Mouse (Mus musculus) stomach, embryonic 15.5 days (tissue): ENCODE data around the gene Sgsh. TPM values are rescaled to one million over a fixed set of nuclear protein-coding genes. Genes with fewer than 3 reads are reported as not detected.

Experiments
- ATAC-seq: fragments of 200-750 bp; cut with Nextera tagmentation; 2 replicates; pipeline ENCODE4 v1.8.0; 2017; ENCODE audit warnings: low read depth, moderate number of reproducible peaks, moderate TSS enrichment; ENCODE audit not compliant: insufficient read depth, low FRiP score
- H3K27ac ChIP-seq: fragments of 300-500 bp; sonication (generic); 2 replicates; pipeline ENCODE4 v1.5.1; 2015; ENCODE audit warnings: mild to moderate bottlenecking, inconsistent platforms
- H3K27me3 ChIP-seq: fragments of 300-500 bp; sonication (generic); replicated peaks from 2 replicates; pipeline ENCODE4 v1.6.1; 2015; ENCODE audit warnings: inconsistent platforms
- H3K36me3 ChIP-seq: fragments of 300-500 bp; sonication (generic); 2 replicates; pipeline ENCODE4 v1.6.1; 2015; ENCODE audit warnings: inconsistent platforms
- H3K4me1 ChIP-seq: fragments of 300-500 bp; sonication (generic); 2 replicates; pipeline ENCODE4 v1.6.1; 2015; ENCODE audit warnings: inconsistent platforms
- H3K4me2 ChIP-seq: fragments of 300-500 bp; sonication (generic); 2 replicates; pipeline ENCODE4 v1.6.1; 2015; ENCODE audit warnings: mild to moderate bottlenecking, inconsistent platforms
- H3K4me3 ChIP-seq: fragments of 300-500 bp; sonication (generic); replicated peaks from 2 replicates; pipeline ENCODE4 v1.5.1; 2015; ENCODE audit warnings: inconsistent platforms
- H3K9ac ChIP-seq: fragments of 300-500 bp; sonication (generic); 2 replicates; pipeline ENCODE4 v1.6.1; 2015; ENCODE audit warnings: inconsistent platforms
- H3K9me3 ChIP-seq: fragments of 300-500 bp; sonication (generic); 2 replicates; pipeline ENCODE4 v1.6.1; 2016; ENCODE audit warnings: inconsistent platforms
- WGBS: fragments of 180-500 bp; shearing (Covaris S2); methylation state at CpG from one replicate; pipeline ENCODE4 v1.1.7; 2015; 5-methylcytosine and 5-hydroxymethylcytosine counted together
- microRNA counts: library from miRNA; unstranded; fragments of <30 nt; microRNA quantifications from one replicate; lab custom pipeline; 2016
- microRNA-seq: library from miRNA; unstranded; fragments of <30 nt; microRNA quantifications from one replicate; pipeline ENCODE4, GENCODE M21; 2016
- polyA plus RNA-seq: library from polyadenylated mRNA; unstranded; fragments of >200 nt; fragmentation: Nextera tagmentation; extraction: Ambion mirVana; gene quantifications from 2 replicates; pipeline ENCODE4 v1.2.1, GENCODE M21; 2015

The Sgsh gene
- polyA plus RNA-seq, 1 experiment from 2014 or later: 8.2 TPM

DNA sequence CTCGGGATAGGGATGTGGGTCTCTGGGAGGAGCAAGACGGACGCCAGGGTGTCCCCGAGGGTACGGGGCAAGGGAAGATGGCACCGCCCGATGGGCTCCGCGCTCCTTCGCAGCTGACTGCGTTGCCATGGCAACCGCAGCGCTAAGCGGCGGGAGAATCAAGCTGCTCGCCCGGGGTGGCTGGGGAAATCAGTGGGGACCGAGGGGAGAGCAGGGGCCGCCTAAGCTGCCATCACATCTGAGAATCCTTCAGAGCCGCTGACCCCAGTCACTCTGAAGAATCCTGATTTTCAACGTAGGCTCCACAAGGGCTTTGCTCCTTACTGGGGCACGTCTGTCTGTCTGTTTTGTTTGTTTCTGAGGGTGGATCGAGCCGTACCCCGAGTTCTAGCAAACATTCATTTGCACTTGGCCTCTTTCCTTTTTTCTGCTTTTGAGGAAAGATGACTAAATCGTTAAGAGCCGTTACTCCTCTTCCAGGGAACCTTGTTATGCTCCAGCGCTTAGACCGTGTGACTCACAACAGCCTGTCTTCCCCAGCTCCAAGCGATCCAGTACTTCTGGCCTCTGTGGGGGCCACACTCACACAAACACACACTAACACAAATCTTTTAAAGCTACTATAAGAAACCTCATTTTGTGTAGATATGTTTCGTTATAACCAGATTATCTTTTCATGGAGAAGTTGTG is 54.9 kb downstream of the Sgsh start:
- peak overlapping the region; percentile 89 for H3K27ac ChIP-seq
- peak; percentile 48; the same call in 1 of the 2 replicates for ATAC-seq

DNA sequence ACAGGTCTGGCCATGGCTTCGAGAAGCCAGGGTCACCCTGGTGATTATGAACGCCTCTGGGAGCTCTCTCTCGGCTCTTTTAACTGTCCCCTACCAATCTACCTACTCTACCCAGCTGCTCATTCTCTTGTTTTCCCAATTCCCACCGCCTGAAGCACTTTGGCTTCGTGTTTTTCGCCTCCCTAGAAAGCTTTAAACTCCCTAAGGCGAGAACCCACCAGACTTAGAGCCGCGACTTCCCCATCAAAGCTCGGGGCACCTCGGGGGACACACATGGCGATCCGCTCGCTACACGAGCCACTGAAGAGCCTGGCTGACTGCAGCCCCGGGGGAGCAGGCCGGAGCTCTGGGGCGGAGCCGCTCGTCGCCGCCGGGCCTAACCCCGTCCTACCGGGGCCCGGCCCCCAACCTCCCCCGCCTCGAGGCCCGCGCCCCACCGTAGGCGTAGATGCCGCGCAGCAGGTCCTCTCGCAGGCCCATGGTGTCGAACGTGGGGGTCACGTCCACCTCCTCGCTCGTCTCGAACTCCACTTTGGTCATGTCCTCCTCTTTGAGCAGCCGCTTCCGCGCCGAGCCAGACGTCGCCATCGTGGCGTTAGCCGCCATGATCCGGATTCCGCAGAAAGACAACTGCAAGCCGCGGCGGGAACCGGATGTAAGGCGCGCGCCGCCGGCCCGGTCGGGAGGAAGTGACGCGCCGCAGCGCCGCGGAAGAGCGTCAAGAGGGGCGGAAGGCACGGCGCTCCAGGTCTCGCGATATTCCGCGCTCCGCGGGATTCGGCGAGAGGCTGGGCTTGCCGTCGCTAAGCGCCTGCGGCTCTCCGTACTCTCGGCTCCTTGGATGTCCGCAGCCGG is 55.7 kb downstream of the Sgsh start, which contains the start of gene Eif4a3:
TSS of gene Eif4a3 (minus strand) at position 699 of the 855 bp plus-strand sequence.
- peak; percentile 94 for ATAC-seq
- Histone ChIP-seq H3K9me3 (no peaks in the 10 kb centered on the region), H3K27me3 (no peaks in the 10 kb centered on the region), H3K4me1 (peaks cover 12% of the 10 kb centered on the region), H3K4me3 (peak within 1 kb of the TSS; percentile 78), H3K36me3 (peaks cover 25% of the 10 kb centered on the region), H3K9ac (peak within 1 kb of the TSS; percentile 97), H3K27ac (peak within 1 kb of the TSS; percentile 89), H3K4me2 (peak within 1 kb of the TSS; percentile 89)
- under 1% methylated on average over 89 of the region's 89 CpGs for WGBS

More for the DNA sequence above, 54.9 kb downstream of the Sgsh start:
- peaks cover 12% of the 10 kb centered on the region for H3K4me1 ChIP-seq
- no peaks in the 10 kb centered on the region for H3K9me3 ChIP-seq
- H3K27me3 ChIP-seq: no peaks in the 10 kb centered on the region
- H3K4me2 ChIP-seq: peak overlapping the region; percentile 89
- 1% methylated on average over 31 of the region's 31 CpGs for WGBS
- H3K9ac ChIP-seq: peak overlapping the region; percentile 65
- H3K36me3 ChIP-seq: peaks cover 17% of the 10 kb centered on the region
- peak overlapping the region; percentile 78 for H3K4me3 ChIP-seq

DNA sequence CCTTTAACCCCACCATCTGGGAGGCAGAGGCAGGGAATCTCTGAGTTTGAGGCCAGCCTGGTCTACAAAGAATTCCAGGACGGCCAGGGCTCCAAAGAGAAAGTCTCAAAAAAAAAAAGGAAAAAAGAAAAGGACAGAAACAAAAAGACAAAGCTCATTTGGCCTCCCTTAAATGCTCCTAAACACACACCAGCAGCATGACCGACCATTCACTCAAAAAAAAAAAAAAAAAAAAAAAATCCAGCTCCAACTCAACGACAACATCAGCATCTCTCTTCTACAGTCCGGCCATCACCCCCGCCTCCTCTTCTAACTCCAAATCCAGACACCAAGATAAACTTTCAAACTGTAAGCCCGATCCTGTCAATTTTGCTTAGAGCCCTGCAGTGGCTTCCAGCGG is 56.4 kb downstream of the Sgsh start:
- 11% methylated on average over 7 of the region's 7 CpGs for WGBS
- peak overlapping the region; percentile 97 for H3K9ac ChIP-seq
- peaks cover 32% of the 10 kb centered on the region for H3K36me3 ChIP-seq
- H3K9me3 ChIP-seq: no peaks in the 10 kb centered on the region
- H3K4me3 ChIP-seq: peak overlapping the region; percentile 78
- H3K27me3 ChIP-seq: no peaks in the 10 kb centered on the region
- peak overlapping the region; percentile 76 for H3K4me2 ChIP-seq
- no peak for ATAC-seq
- H3K27ac ChIP-seq: no peak overlapping the region
- H3K4me1 ChIP-seq: peaks cover 12% of the 10 kb centered on the region

DNA sequence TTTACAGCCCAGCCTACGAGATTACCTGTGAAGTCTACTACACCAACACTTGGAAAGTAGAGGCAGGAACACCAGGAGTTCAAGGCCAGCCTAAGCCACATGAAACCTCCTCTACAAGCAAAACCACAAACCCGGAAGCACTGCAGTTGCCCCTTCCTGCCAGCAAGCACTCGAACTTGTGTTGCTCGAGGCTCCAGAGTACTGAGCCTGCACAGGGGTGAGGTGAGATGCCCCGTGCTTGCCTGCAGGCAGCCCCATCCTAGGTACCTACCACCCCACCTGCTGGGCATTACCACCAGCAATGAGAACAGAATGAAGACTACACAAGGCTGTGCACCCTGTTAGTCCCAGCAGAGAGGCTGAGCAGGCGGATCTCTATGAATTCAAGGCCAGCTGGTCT is 57.3 kb downstream of the Sgsh start:
- H3K36me3 ChIP-seq: peaks cover 41% of the 10 kb centered on the region
- no peak for ATAC-seq
- 85% methylated on average over 6 of the region's 6 CpGs for WGBS
- H3K27me3 ChIP-seq: no peaks in the 10 kb centered on the region
- peak overlapping the region; percentile 76 for H3K4me2 ChIP-seq
- H3K4me3 ChIP-seq: peak overlapping the region; percentile 4; the same call in 1 of the 2 replicates
- peaks cover 12% of the 10 kb centered on the region for H3K4me1 ChIP-seq
- no peak overlapping the region for H3K9ac ChIP-seq
- H3K27ac ChIP-seq: no peak overlapping the region
- H3K9me3 ChIP-seq: no peaks in the 10 kb centered on the region

MicroRNA genes within 50 kb of the gene (microRNA counts, 519-probe panel; counts per million panel counts)
- not detected for microRNA mmu-miR-1932 (lab: Ali Mortazavi, UCI)

Small RNA genes lying within 50 kb of the gene (microRNA-seq; reads per million reads assigned to microRNA genes)
- gene Mir1932: 1.2 reads per million

Other genes starting within 250 kb of the Sgsh start
- gene Tbc1d16, start 127.0 kb downstream of the Sgsh start, polyA plus RNA-seq: 18.7 and 19.3 TPM in 2 replicates
- gene Ccdc40, start 127.0 kb downstream of the Sgsh start, polyA plus RNA-seq: 2.1 and 2.6 TPM in 2 replicates
- 62.6 and 64.3 TPM in 2 replicates for gene Gaa, start 87.6 kb downstream of the Sgsh start, polyA plus RNA-seq
- 299 and 315 TPM in 2 replicates for gene Eif4a3, start 55.4 kb downstream of the Sgsh start, polyA plus RNA-seq
- gene Card14, start 47.8 kb downstream of the Sgsh start, polyA plus RNA-seq: 1.8 and 2.0 TPM in 2 replicates
- 9.2 and 9.9 TPM in 2 replicates for gene Slc26a11, start within 50 bp of the Sgsh start, polyA plus RNA-seq
- gene Rnf213, start 37.6 kb upstream of the Sgsh start, polyA plus RNA-seq: 7.3 and 7.6 TPM in 2 replicates
- gene Endov, start 135.8 kb upstream of the Sgsh start, polyA plus RNA-seq: 11.5 and 13.5 TPM in 2 replicates
- gene Nptx1, start 192.2 kb upstream of the Sgsh start, polyA plus RNA-seq: 0.59 and 0.63 TPM in 2 replicates
- 9.3 and 10.0 TPM in 2 replicates for gene Rptor, start 247.4 kb upstream of the Sgsh start, polyA plus RNA-seq